22 mouse cellular contexts compared by ENCODE assay signal in the genomic region with DNA sequence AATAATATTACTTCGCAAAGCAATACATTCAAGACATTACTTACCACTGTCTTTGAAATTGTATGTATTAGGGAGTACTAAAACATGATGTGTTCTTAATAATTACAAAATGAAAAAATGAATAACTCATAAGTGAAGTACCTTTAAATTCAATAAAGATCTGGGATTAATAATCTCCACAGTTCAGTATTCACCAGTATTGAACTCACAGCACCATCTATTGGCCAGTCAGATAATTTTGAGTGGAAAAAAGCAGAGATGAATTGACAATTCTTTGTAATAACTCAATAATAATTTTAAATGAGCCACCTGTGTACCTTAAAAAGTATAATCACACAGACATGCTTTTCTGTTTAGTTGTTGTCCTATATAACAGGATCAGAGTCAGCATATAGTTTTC.
DNase-seq lines count a peak whose midpoint lies in the region; ATAC-seq and TF ChIP-seq lines count a peak whose summit lies in the region.
"Had no signal": no experiment of that assay in that cellular context is flagged by ENCODE, and none has a peak within 500 bp of the region (broad histone marks: within the 10 kb centered on the region; RNA-seq: fewer than 3 reads in every experiment).

No protein-coding gene starts in this region.

- in situ Hi-C loops in Patski (cut with MboI; ENCODE audit: low pct_unique_long_range_greater_than_20kb) = no loop called here

- no peak overlapping the region for H3K4me2 ChIP-seq in forebrain, postnatal 0 days (ENCODE audit: low read depth)
- H3K4me2 ChIP-seq in forebrain, embryonic 12.5 days = no peak overlapping the region
- H3K4me2 ChIP-seq: liver, embryonic 15.5 days; neural tube, embryonic 12.5 days had no signal

- intact Hi-C loops in left cerebral cortex, adult 2 months (cut with DNase I) = no loop called here

- CTCF ChIA-PET in Patski (lab: Charles Lee) = no interaction called here

- H3K27ac ChIP-seq in forebrain, postnatal 0 days (ENCODE audit: low read depth, low read length) = no peak overlapping the region
- no peak overlapping the region for H3K27ac ChIP-seq in forebrain, embryonic 12.5 days
- no peak overlapping the region for H3K27ac ChIP-seq in left cerebral cortex, adult 2 months
- H3K27ac ChIP-seq: gastrocnemius, adult 2 months; heart, embryonic 10.5 days; limb, embryonic 10.5 days; liver, embryonic 15.5 days; macrophage; neural tube, embryonic 12.5 days had no signal

- no peak for ATAC-seq in forebrain, postnatal 0 days
- no peak for ATAC-seq in forebrain, embryonic 12.5 days (ENCODE audit: low FRiP score)
- no peak for ATAC-seq in Patski
- ATAC-seq: intestine, postnatal 0 days had no signal

- H3K9me3 ChIP-seq in forebrain, postnatal 0 days (ENCODE audit: low read length) = no peaks in the 10 kb centered on the region
- no peaks in the 10 kb centered on the region for H3K9me3 ChIP-seq in forebrain, embryonic 12.5 days
- H3K9me3 ChIP-seq: heart, embryonic 10.5 days; limb, embryonic 10.5 days; liver, embryonic 15.5 days; neural tube, embryonic 12.5 days had no signal

- 94% methylated on average over 1 of the region's 1 CpGs for WGBS in forebrain, postnatal 0 days
- 98% methylated on average over 1 of the region's 1 CpGs for WGBS in forebrain, embryonic 12.5 days

- H3K36me3 ChIP-seq in forebrain, postnatal 0 days (ENCODE audit: insufficient read depth) = no peaks in the 10 kb centered on the region
- no peaks in the 10 kb centered on the region for H3K36me3 ChIP-seq in forebrain, embryonic 12.5 days (replicated peaks)
- H3K36me3 ChIP-seq: heart, embryonic 10.5 days; limb, embryonic 10.5 days; liver, embryonic 15.5 days; neural tube, embryonic 12.5 days had no signal

- peak; percentile 55 for TF ChIP-seq CTCF in forebrain, postnatal 0 days (IDR thresholded peaks at IDR 0.05; ENCODE audit: low read depth)
- TF ChIP-seq CTCF in left cerebral cortex, adult 2 months (IDR thresholded peaks at IDR 0.05) = peak; percentile 50
- TF ChIP-seq CTCF in Patski (IDR thresholded peaks at IDR 0.05) = peak; percentile 20

- peak; percentile 35 for DNase-seq in forebrain, postnatal 0 days
- no peak for DNase-seq in left cerebral cortex, adult 2 months (ENCODE audit: extremely low spot score in 1 of 2, low spot score in 2 of 2)
- DNase-seq in left cerebral cortex, adult 18-20 months (ENCODE audit: low spot score in 2 of 2) = no peak
- DNase-seq in 416B (ENCODE audit: low read depth) (peak; percentile 3), Patski (ENCODE audit: low read depth, low spot score) (no peak)
- DNase-seq in adrenal gland, postnatal 36 days = no peak
- DNase-seq: cerebellum, adult 11-12 months; gastrocnemius, adult 2 months; heart, postnatal 4 days; kidney, postnatal 4 days; liver; retina, postnatal 1 day; right cerebral cortex, postnatal 25 days; spleen, adult 18-20 months; thymus, postnatal 25 days had no signal

- POLR2A ChIA-PET in Patski (lab: Charles Lee) = no interaction called here

- no peak overlapping the region for H3K9ac ChIP-seq in forebrain, postnatal 0 days
- H3K9ac ChIP-seq in forebrain, embryonic 12.5 days = no peak overlapping the region
- H3K9ac ChIP-seq: liver, embryonic 15.5 days; neural tube, embryonic 12.5 days had no signal

- no peak overlapping the region for H3K4me3 ChIP-seq in forebrain, postnatal 0 days (ENCODE audit: low read depth, low read length)
- H3K4me3 ChIP-seq in forebrain, embryonic 12.5 days (replicated peaks) = no peak overlapping the region
- no peak overlapping the region for H3K4me3 ChIP-seq in left cerebral cortex, adult 2 months
- H3K4me3 ChIP-seq: gastrocnemius, adult 2 months; heart, embryonic 10.5 days; limb, embryonic 10.5 days; liver, embryonic 15.5 days; neural tube, embryonic 12.5 days had no signal

- no peaks in the 10 kb centered on the region for H3K27me3 ChIP-seq in forebrain, postnatal 0 days (ENCODE audit: insufficient read depth, low read length)
- H3K27me3 ChIP-seq in forebrain, embryonic 12.5 days = no peaks in the 10 kb centered on the region
- H3K27me3 ChIP-seq in Patski = no peaks in the 10 kb centered on the region
- H3K27me3 ChIP-seq: liver, embryonic 15.5 days; neural tube, embryonic 12.5 days had no signal

- H3K4me1 ChIP-seq in forebrain, postnatal 0 days (ENCODE audit: insufficient read depth) = no peaks in the 10 kb centered on the region
- no peaks in the 10 kb centered on the region for H3K4me1 ChIP-seq in forebrain, embryonic 12.5 days
- H3K4me1 ChIP-seq: heart, embryonic 10.5 days; limb, embryonic 10.5 days; liver, embryonic 15.5 days; neural tube, embryonic 12.5 days had no signal

Comparison
In these comparisons a context has a peak if more than half of its experiments do, and no peak if none do; other contexts are left out.
1. DNase-seq: peak in forebrain, postnatal 0 days (single experiment) and 416B (single experiment); none in left cerebral cortex, adult 2 months (0 of 2), left cerebral cortex, adult 18-20 months (0 of 2), Patski (single experiment) and adrenal gland, postnatal 36 days (0 of 2).
2. Peak in every context shown above with its lines, with median percentiles within 50 percentile points of each other: CTCF ChIP-seq.